Mouse (Mus musculus) NIH3T3 (cell line): Measurements from ENCODE around the gene Pard3b.

Experiments used
- DNase-seq: peaks from one replicate; pipeline ENCODE4 v3.0.0-alpha.2; 2012; ENCODE audit warnings: low read depth

Pard3b gene

DNA sequence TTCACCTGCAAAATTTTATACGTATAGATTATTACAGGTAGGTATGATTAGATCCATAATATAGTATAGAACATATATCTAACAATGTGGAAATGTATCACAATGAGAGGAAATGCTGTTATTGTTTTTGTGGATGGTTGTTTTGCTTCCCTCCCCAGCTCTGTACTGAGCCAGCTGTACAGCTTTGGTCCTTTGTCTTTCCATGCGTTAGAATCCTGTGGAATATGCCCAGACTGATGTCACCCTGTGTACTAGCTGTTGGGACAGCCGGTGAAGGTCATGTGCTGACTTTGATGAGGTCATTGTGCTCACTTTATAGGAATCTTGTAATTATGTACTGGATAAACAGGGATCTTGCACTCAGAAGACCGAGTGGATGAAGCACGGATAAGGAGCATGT lies 286.9 kb downstream of the Pard3b start:
- DNase-seq = no peak

- no peak for DNase-seq
Observed at GRCm38 (mm10) chr1:61928131-61928761, 289.6 kb downstream of the Pard3b start.

- DNase-seq = no peak
Observed at GRCm38 (mm10) chr1:61933574-61933973, 294.9 kb downstream of the Pard3b start.

DNA sequence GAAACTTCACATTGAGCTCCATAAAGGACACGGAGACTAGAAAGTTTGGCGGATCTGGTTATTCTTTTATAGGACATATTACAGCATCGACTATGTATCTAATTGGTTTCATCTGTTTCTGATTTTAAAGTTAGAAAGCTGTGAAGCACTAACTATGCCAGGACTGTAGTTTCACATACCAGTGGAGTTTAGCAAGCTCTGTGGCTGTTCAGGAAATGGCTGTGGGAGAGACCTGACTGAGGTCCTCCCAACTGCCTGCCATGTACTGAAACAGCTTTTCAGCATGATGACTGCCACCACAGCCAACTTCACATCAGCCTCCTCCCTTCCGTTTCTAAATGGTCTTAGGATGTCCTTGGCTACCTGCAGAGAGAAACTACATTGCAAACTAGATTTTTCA lies 296.1 kb downstream of the Pard3b start:
- DNase-seq = no peak

GRCm38 (mm10) chr1:61939882-61940281 lies 301.3 kb downstream of the Pard3b start:
- no peak for DNase-seq

DNA sequence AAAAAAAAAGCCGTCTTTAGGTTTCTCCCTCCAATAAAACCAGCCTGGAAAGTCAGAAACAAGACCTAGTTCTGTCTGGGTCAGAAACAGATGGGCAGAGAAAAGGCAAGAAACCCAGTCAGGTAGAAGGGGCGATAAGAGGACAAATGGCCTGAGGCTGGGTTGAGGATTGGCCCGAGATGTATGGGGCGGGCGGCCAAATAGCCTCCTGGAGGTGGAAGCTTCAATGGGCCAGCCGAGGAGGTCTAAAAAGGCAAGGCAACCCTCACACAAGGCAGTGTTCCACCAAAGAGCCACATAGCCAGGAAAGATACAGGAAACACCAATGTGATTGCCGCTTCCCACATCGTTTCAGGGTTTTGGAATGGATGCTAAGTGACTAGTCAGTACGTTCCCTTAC lies 322.9 kb downstream of the Pard3b start:
- DNase-seq = no peak

GRCm38 (mm10) chr1:61962571-61962970 lies 323.9 kb downstream of the Pard3b start:
- no peak for DNase-seq

- peak; percentile 7 for DNase-seq
Observed at GRCm38 (mm10) chr1:61967124-61967523, 328.5 kb downstream of the Pard3b start.

DNA sequence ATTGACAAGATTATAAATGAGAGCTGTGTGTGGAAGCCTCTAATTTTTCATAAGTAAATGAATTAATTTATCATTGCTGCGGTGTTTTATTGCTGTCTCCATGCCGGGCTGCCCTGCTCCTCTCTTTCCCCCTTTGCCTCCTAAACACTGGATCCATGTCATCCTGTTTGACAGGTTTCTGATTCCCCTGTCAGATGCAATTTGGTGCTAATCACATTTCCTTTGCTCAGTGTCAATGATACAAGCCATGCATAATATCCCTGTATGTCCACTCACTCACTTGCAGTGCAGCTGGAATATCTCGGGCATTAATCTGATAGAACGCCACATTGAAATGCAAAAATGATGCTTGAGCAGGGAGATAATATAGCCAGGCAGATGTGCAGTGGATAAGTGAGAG lies 329.2 kb downstream of the Pard3b start:
- DNase-seq = no peak

GRCm38 (mm10) chr1:61997711-61998110 lies 359.1 kb downstream of the Pard3b start:
- no peak for DNase-seq

- DNase-seq = no peak
Observed at GRCm38 (mm10) chr1:62008811-62009210, 370.2 kb downstream of the Pard3b start.

DNA sequence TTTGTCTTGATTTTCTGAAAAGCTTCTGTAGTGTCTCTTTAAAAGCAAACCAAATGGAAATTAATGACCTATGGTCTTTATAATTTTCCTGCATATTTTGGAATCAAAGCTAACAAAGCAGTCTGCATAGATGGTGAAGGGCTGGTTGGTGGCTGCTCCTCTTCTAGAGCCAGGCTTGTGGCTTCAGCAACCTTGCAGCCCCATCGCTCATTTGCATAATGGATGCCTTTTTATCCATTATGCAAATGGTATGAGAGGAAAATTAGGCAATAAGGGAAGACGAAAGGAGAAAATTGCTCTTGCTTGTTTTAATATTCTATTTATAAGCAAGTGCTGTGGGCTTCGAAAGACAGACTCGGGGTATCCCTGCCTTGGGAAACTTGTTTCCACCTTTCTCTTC lies 373.1 kb downstream of the Pard3b start:
- no peak for DNase-seq

GRCm38 (mm10) chr1:62016536-62017300 lies 378.1 kb downstream of the Pard3b start:
- DNase-seq = no peak

- DNase-seq = no peak
Observed at GRCm38 (mm10) chr1:62018276-62018675, 379.7 kb downstream of the Pard3b start.

DNA sequence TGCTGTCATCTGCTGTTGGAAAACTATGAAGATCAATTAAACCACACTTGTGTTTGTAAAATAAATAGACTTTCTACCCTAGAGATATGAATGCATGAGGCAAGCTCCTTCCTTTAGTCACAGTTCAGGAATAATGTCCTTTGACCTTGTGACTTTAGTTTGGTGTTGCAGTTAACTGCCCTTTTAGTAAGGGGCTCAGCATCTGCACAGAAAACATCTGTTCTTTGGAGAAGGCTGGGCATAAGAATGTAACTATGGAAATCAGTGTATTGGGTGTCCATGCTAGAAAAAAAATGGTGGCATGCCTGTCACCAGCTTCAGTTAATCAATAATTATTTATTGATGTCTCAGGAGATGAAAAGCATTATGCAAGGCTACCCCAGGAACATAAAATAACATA lies 381.1 kb downstream of the Pard3b start:
- DNase-seq = no peak

- peak; percentile 25 for DNase-seq
Observed at GRCm38 (mm10) chr1:62041718-62042117, 403.1 kb downstream of the Pard3b start.

DNA sequence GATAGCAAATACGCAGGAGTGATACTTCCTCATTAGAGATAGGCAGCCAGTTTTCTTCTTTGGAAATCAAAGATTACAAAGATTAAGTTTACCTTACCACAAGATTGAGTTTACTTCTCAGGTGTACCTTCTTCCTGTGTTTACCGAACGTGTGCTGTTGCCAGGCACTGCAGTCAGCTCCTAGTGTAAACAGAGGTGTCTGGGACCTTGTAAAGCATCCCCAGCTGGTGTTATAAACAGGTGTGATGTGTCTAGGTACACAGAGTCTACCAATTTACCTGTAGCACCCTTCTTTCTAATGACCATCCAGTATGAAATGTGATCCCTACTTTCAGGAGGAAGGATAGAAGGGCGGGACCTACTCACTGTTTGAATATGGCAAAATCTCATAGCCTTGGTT lies 410.0 kb downstream of the Pard3b start:
- DNase-seq = no peak

DNA sequence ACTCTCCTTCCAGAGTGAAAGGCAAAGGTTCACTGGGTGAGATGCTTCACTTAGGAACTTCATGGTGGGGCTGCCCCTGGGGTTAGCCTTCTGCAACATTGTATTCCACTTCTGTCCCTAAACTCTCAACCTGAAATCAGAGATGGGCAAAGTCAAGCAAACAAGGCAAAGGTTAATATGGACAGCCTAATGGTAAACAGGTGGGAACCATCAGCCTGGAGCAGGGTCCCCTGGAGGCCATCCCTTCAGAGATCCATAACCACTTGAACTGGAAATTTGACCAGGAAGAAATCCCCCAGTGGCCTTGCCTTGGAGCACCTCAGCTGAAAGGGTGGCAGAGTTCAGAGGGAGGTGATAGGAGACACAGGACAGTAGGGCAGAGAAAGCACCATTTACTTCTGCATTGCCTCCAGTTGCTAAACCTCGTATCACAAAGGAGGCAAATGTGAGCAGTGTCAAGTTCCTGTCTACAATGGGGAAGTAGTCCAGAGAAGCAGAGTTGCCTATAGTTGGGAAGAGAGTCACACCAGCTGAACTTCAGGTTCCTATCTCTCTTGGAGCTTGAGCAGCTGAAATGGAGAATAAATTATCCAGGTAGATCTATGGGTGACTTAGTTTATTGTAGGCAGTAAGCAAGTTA lies 412.7 kb downstream of the Pard3b start:
- no peak for DNase-seq

DNA sequence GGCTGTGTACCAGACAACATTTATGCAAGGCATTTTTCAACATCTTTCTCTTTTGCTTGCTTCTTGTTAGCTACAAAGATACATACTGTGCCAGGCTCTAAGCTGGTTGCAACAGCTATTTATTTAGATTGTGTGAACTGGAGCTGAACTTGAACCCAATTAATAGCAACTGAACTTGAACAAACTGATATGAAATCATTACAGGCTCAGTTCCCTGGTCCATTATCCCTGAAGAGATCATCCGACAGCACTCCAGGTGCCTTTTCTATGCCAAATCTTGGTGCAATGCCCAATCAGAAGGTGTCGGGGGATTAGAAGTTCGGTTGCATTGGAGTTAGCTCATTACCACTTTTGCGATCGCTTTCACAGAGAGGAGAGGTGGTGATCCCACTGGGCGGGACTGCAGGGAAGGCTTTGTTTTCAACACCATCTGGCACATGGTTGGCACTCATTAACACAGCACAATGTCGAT lies 414.6 kb downstream of the Pard3b start:
- DNase-seq = no peak

GRCm38 (mm10) chr1:62055280-62055679 lies 416.7 kb downstream of the Pard3b start:
- no peak for DNase-seq

- no peak for DNase-seq
Observed at GRCm38 (mm10) chr1:62070617-62071016, 432.0 kb downstream of the Pard3b start.

GRCm38 (mm10) chr1:62071139-62071538 lies 432.5 kb downstream of the Pard3b start:
- DNase-seq = no peak

DNA sequence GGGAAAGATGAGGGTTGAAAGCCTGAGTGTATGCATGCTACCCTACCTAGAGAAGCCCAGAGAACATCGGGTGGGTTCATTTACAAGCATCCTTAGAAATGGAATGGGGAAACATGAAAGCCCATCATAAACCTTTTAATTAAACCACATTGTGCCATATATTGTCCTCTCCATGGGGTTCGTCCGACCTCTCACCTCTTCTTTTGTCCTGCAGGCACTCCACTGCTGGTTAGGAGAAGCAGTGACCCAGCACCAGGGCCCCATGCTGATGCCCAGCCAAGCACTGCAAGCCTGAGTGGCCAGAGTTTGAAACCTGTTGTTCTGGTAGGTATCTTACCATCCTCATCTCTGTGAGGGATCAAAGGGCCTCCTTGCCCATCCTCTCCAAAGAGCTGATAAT lies 437.5 kb downstream of the Pard3b start:
- DNase-seq = no peak
